Mouse (Mus musculus): ENCODE data around the gene Gpsm1. TPM values are rescaled to one million over a fixed set of nuclear protein-coding genes. Genes with fewer than 3 reads are reported as not detected.
"Not testable (repeated sequence)": the region's sequence is repeated elsewhere in the genome, so short reads cannot be mapped to it uniquely, and the experiment has no call there.

The Gpsm1 gene
- polyA plus RNA-seq, 1 experiment from 2014 or later: 2.6 TPM

- Histone ChIP-seq H3K4me2 (peak overlapping the region; percentile 23; the same call in 1 of the 2 replicates), H3K9me3 (replicated peaks) (no peaks in the 10 kb centered on the region), H3K36me3 (replicated peaks) (no peaks in the 10 kb centered on the region), H3K4me1 (replicated peaks) (0 out of 2 replicates have a peak, but pooled peaks cover 8% of the 10 kb centered on the region), H3K27ac (replicated peaks) (no peak overlapping the region), H3K4me3 (replicated peaks) (no peak overlapping the region), H3K27me3 (no peaks in the 10 kb centered on the region), H3K9ac (no peak overlapping the region)
- WGBS (ENCODE audit: insufficient replicate concordance): 59% methylated on average over 13 of the region's 13 CpGs
- no peak for ATAC-seq (ENCODE audit: insufficient read depth)
Observed at GRCm38 (mm10) chr2:26358667-26359320, 43.5 kb downstream of the Gpsm1 start.

- peak overlapping the region; percentile 23 for H3K4me2 ChIP-seq
- 0 out of 2 replicates have a peak, but pooled peaks cover 8% of the 10 kb centered on the region for H3K4me1 ChIP-seq (replicated peaks)
- ATAC-seq (ENCODE audit: insufficient read depth): peak; percentile 36
- no peaks in the 10 kb centered on the region for H3K9me3 ChIP-seq (replicated peaks)
- no peak overlapping the region for H3K9ac ChIP-seq
- H3K4me3 ChIP-seq (replicated peaks): peak overlapping the region; percentile 38
- H3K27me3 ChIP-seq: no peaks in the 10 kb centered on the region
- 17% methylated on average over 6 of the region's 6 CpGs for WGBS (ENCODE audit: insufficient replicate concordance)
- H3K36me3 ChIP-seq (replicated peaks): peaks cover 9% of the 10 kb centered on the region
- no peak overlapping the region for H3K27ac ChIP-seq (replicated peaks)
Observed at GRCm38 (mm10) chr2:26359983-26360382, 44.7 kb downstream of the Gpsm1 start.

GRCm38 (mm10) chr2:26360772-26361171 lies 45.5 kb downstream of the Gpsm1 start, which contains the start of gene Card9:
Card9 (minus strand) TSS chr2:26360918.
- H3K27me3 ChIP-seq: no peaks in the 10 kb centered on the region
- H3K4me3 ChIP-seq (replicated peaks): peak within 1 kb of the TSS; percentile 38
- H3K9ac ChIP-seq: no peak within 1 kb of the TSS
- H3K9me3 ChIP-seq (replicated peaks): no peaks in the 10 kb centered on the region
- H3K36me3 ChIP-seq (replicated peaks): peaks cover 17% of the 10 kb centered on the region
- H3K27ac ChIP-seq (replicated peaks): no peak within 1 kb of the TSS
- H3K4me1 ChIP-seq (replicated peaks): 0 out of 2 replicates have a peak, but pooled peaks cover 8% of the 10 kb centered on the region
- 22% methylated on average over 3 of the region's 3 CpGs for WGBS (ENCODE audit: insufficient replicate concordance)
- H3K4me2 ChIP-seq: peak within 1 kb of the TSS; percentile 23
- 0 out of 2 replicates have a peak, but pooled peaks have one; percentile 5 for ATAC-seq (ENCODE audit: insufficient read depth)

GRCm38 (mm10) chr2:26362991-26363390 lies 47.7 kb downstream of the Gpsm1 start:
- Histone ChIP-seq H3K4me2 (no peak overlapping the region), H3K36me3 (replicated peaks) (peaks cover 39% of the 10 kb centered on the region), H3K9me3 (replicated peaks) (no peaks in the 10 kb centered on the region), H3K4me3 (replicated peaks) (no peak overlapping the region), H3K27ac (replicated peaks) (no peak overlapping the region), H3K4me1 (replicated peaks) (0 out of 2 replicates have a peak, but pooled peaks cover 8% of the 10 kb centered on the region), H3K9ac (no peak overlapping the region), H3K27me3 (no peaks in the 10 kb centered on the region)
- 70% methylated on average over 5 of the region's 5 CpGs for WGBS (ENCODE audit: insufficient replicate concordance)
- ATAC-seq (ENCODE audit: insufficient read depth): no peak

GRCm38 (mm10) chr2:26363481-26363880 lies 48.2 kb downstream of the Gpsm1 start:
- Histone ChIP-seq H3K4me2 (no peak overlapping the region), H3K27ac (replicated peaks) (no peak overlapping the region), H3K27me3 (no peaks in the 10 kb centered on the region), H3K9me3 (replicated peaks) (no peaks in the 10 kb centered on the region), H3K36me3 (replicated peaks) (peaks cover 44% of the 10 kb centered on the region), H3K9ac (no peak overlapping the region), H3K4me3 (replicated peaks) (no peak overlapping the region), H3K4me1 (replicated peaks) (0 out of 2 replicates have a peak, but pooled peaks cover 8% of the 10 kb centered on the region)
- no peak for ATAC-seq (ENCODE audit: insufficient read depth)
- WGBS (ENCODE audit: insufficient replicate concordance): 67% methylated on average over 5 of the region's 5 CpGs

GRCm38 (mm10) chr2:26364738-26365465 lies 49.6 kb downstream of the Gpsm1 start:
- no peak for ATAC-seq (ENCODE audit: insufficient read depth)
- H3K9me3 ChIP-seq (replicated peaks): no peaks in the 10 kb centered on the region
- H3K9ac ChIP-seq: no peak overlapping the region
- WGBS (ENCODE audit: insufficient replicate concordance): 73% methylated on average over 10 of the region's 10 CpGs
- H3K27me3 ChIP-seq: no peaks in the 10 kb centered on the region
- H3K36me3 ChIP-seq (replicated peaks): peaks cover 59% of the 10 kb centered on the region
- 0 out of 2 replicates have a peak, but pooled peaks cover 5% of the 10 kb centered on the region for H3K4me1 ChIP-seq (replicated peaks)
- H3K4me2 ChIP-seq: no peak overlapping the region
- no peak overlapping the region for H3K4me3 ChIP-seq (replicated peaks)
- H3K27ac ChIP-seq (replicated peaks): no peak overlapping the region; the same call in 1 of the 2 replicates

GRCm38 (mm10) chr2:26367911-26368310 lies 52.6 kb downstream of the Gpsm1 start:
- no peak for ATAC-seq (ENCODE audit: insufficient read depth)
- Histone ChIP-seq H3K9ac (no peak overlapping the region), H3K36me3 (replicated peaks) (peaks cover 86% of the 10 kb centered on the region), H3K27me3 (no peaks in the 10 kb centered on the region), H3K4me2 (no peak overlapping the region), H3K4me3 (replicated peaks) (no peak overlapping the region), H3K27ac (replicated peaks) (no peak overlapping the region), H3K4me1 (replicated peaks) (no peaks in the 10 kb centered on the region), H3K9me3 (replicated peaks) (no peaks in the 10 kb centered on the region)
- 78% methylated on average over 6 of the region's 6 CpGs for WGBS (ENCODE audit: insufficient replicate concordance)

- no peak overlapping the region for H3K4me2 ChIP-seq
- H3K36me3 ChIP-seq (replicated peaks): peaks cover 93% of the 10 kb centered on the region
- H3K4me3 ChIP-seq (replicated peaks): no peak overlapping the region
- no peaks in the 10 kb centered on the region for H3K9me3 ChIP-seq (replicated peaks)
- no peaks in the 10 kb centered on the region for H3K4me1 ChIP-seq (replicated peaks)
- H3K27me3 ChIP-seq: no peaks in the 10 kb centered on the region
- no peak for ATAC-seq (ENCODE audit: insufficient read depth)
- H3K9ac ChIP-seq: no peak overlapping the region
- H3K27ac ChIP-seq (replicated peaks): no peak overlapping the region
- 61% methylated on average over 1 of the region's 1 CpGs for WGBS (ENCODE audit: insufficient replicate concordance)
Observed at GRCm38 (mm10) chr2:26368572-26368971, 53.3 kb downstream of the Gpsm1 start.

GRCm38 (mm10) chr2:26372396-26372795 lies 57.1 kb downstream of the Gpsm1 start:
- Histone ChIP-seq H3K36me3 (replicated peaks) (peaks cover 96% of the 10 kb centered on the region), H3K4me3 (replicated peaks) (no peak overlapping the region), H3K27ac (replicated peaks) (no peak overlapping the region), H3K27me3 (no peaks in the 10 kb centered on the region), H3K4me2 (no peak overlapping the region), H3K9me3 (replicated peaks) (no peaks in the 10 kb centered on the region), H3K9ac (no peak overlapping the region), H3K4me1 (replicated peaks) (no peaks in the 10 kb centered on the region)
- WGBS (ENCODE audit: insufficient replicate concordance): 76% methylated on average over 8 of the region's 8 CpGs
- no peak for ATAC-seq (ENCODE audit: insufficient read depth)

GRCm38 (mm10) chr2:26380131-26380771 lies 64.9 kb downstream of the Gpsm1 start, which contains the start of gene Snapc4:
Snapc4 (minus strand) TSS chr2:26380653.
- peak; percentile 91 for ATAC-seq (ENCODE audit: insufficient read depth)
- WGBS (ENCODE audit: insufficient replicate concordance): under 1% methylated on average over 38 of the region's 38 CpGs
- peaks cover 72% of the 10 kb centered on the region for H3K36me3 ChIP-seq (replicated peaks)

GRCm38 (mm10) chr2:26380871-26381270 lies 65.6 kb downstream of the Gpsm1 start:
- ATAC-seq (ENCODE audit: insufficient read depth): not testable (repeated sequence)
- Histone ChIP-seq H3K36me3 (replicated peaks) (peaks cover 72% of the 10 kb centered on the region), H3K9ac (peak overlapping the region; percentile 76; the same call in 1 of the 2 replicates)

More at GRCm38 (mm10) chr2:26380131-26380771, 64.9 kb downstream of the Gpsm1 start, which contains the start of gene Snapc4:
- Histone ChIP-seq H3K27ac (replicated peaks) (peak within 1 kb of the TSS; percentile 55), H3K4me3 (replicated peaks) (peak within 1 kb of the TSS; percentile 81), H3K4me1 (replicated peaks) (peaks cover 21% of the 10 kb centered on the region), H3K27me3 (no peaks in the 10 kb centered on the region), H3K4me2 (peak within 1 kb of the TSS; percentile 96), H3K9me3 (replicated peaks) (no peaks in the 10 kb centered on the region), H3K9ac (peak within 1 kb of the TSS; percentile 76)

More at GRCm38 (mm10) chr2:26380871-26381270, 65.6 kb downstream of the Gpsm1 start:
- H3K9me3 ChIP-seq (replicated peaks); H3K27ac ChIP-seq (replicated peaks); H3K27me3 ChIP-seq: not testable (repeated sequence)
- Histone ChIP-seq H3K4me1 (replicated peaks) (peaks cover 21% of the 10 kb centered on the region), H3K4me2 (peak overlapping the region; percentile 96), H3K4me3 (replicated peaks) (peak overlapping the region; percentile 81)
- WGBS (ENCODE audit: insufficient replicate concordance): 20% methylated on average over 6 of the region's 6 CpGs

Data from liver, embryonic 15.5 days (tissue).